Mouse (Mus musculus): Measurements from ENCODE around the gene Rap2b. TPM values are rescaled to one million over a fixed set of nuclear protein-coding genes. Genes with fewer than 3 reads are reported as not detected.

The Rap2b gene
- 8.0 and 8.4 TPM in 2 replicates for polyA plus RNA-seq (2014; fragmentation: Nextera tagmentation; extraction: Ambion mirVana)

- Histone ChIP-seq H3K9me3 (ENCODE audit: control insufficient read depth, low read length) (no peaks in the 10 kb centered on the region), H3K36me3 (ENCODE audit: control insufficient read depth, insufficient read depth, low read length) (no peaks in the 10 kb centered on the region), H3K4me3 (ENCODE audit: low read length) (no peak within 1 kb of the TSS), H3K27me3 (ENCODE audit: control insufficient read depth, insufficient read depth, low read length) (no peaks in the 10 kb centered on the region), H3K4me1 (ENCODE audit: control insufficient read depth, insufficient read depth, low read length) (peaks cover 5% of the 10 kb centered on the region; the same call in 1 of the 2 replicates), H3K4me2 (replicated peaks; ENCODE audit: low read depth, low read length) (no peak within 1 kb of the TSS; the same call in 1 of the 2 replicates), H3K27ac (ENCODE audit: low read depth, low read length) (no peak within 1 kb of the TSS), H3K9ac (ENCODE audit: low read depth, low read length) (no peak within 1 kb of the TSS)
- no peak for ATAC-seq (ENCODE audit: low FRiP score, low TSS enrichment)
- WGBS: 92% methylated on average over 1 of the region's 1 CpGs
These were observed at the start of gene Rap2b for GRCm38 (mm10) chr3:61361338-61361737. Gene Rap2b, plus strand, starts transcription at chr3:61361638.

- no peaks in the 10 kb centered on the region for H3K4me1 ChIP-seq (ENCODE audit: control insufficient read depth, insufficient read depth, low read length)
- no peak overlapping the region for H3K4me2 ChIP-seq (replicated peaks; ENCODE audit: low read depth, low read length)
- H3K27ac ChIP-seq (ENCODE audit: low read depth, low read length): no peak overlapping the region
- no peak for ATAC-seq (ENCODE audit: low FRiP score, low TSS enrichment)
- no peaks in the 10 kb centered on the region for H3K27me3 ChIP-seq (ENCODE audit: control insufficient read depth, insufficient read depth, low read length)
- no peaks in the 10 kb centered on the region for H3K9me3 ChIP-seq (ENCODE audit: control insufficient read depth, low read length)
- H3K4me3 ChIP-seq (ENCODE audit: low read length): no peak overlapping the region
- WGBS: 77% methylated on average over 2 of the region's 2 CpGs
- H3K36me3 ChIP-seq (ENCODE audit: control insufficient read depth, insufficient read depth, low read length): no peaks in the 10 kb centered on the region
- no peak overlapping the region for H3K9ac ChIP-seq (ENCODE audit: low read depth, low read length)
These were observed 46.4 kb upstream of the Rap2b start for GRCm38 (mm10) chr3:61315002-61315401.

GRCm38 (mm10) chr3:61320031-61320430 lies 41.4 kb upstream of the Rap2b start:
- 86% methylated on average over 2 of the region's 2 CpGs for WGBS
- H3K9me3 ChIP-seq (ENCODE audit: control insufficient read depth, low read length): no peaks in the 10 kb centered on the region
- H3K4me1 ChIP-seq (ENCODE audit: control insufficient read depth, insufficient read depth, low read length): no peaks in the 10 kb centered on the region
- no peak overlapping the region for H3K4me2 ChIP-seq (replicated peaks; ENCODE audit: low read depth, low read length)
- no peak for ATAC-seq (ENCODE audit: low FRiP score, low TSS enrichment)
- no peak overlapping the region for H3K4me3 ChIP-seq (ENCODE audit: low read length)
- H3K27ac ChIP-seq (ENCODE audit: low read depth, low read length): no peak overlapping the region
- H3K27me3 ChIP-seq (ENCODE audit: control insufficient read depth, insufficient read depth, low read length): no peaks in the 10 kb centered on the region
- H3K9ac ChIP-seq (ENCODE audit: low read depth, low read length): no peak overlapping the region
- H3K36me3 ChIP-seq (ENCODE audit: control insufficient read depth, insufficient read depth, low read length): no peaks in the 10 kb centered on the region

GRCm38 (mm10) chr3:61321632-61322031 lies 39.8 kb upstream of the Rap2b start:
- no peak overlapping the region for H3K4me2 ChIP-seq (replicated peaks; ENCODE audit: low read depth, low read length)
- 85% methylated on average over 6 of the region's 6 CpGs for WGBS

GRCm38 (mm10) chr3:61336205-61336604 lies 25.2 kb upstream of the Rap2b start:
- WGBS: 65% methylated on average over 2 of the region's 2 CpGs
- H3K9me3 ChIP-seq (ENCODE audit: control insufficient read depth, low read length): no peaks in the 10 kb centered on the region
- H3K27me3 ChIP-seq (ENCODE audit: control insufficient read depth, insufficient read depth, low read length): no peaks in the 10 kb centered on the region
- H3K4me2 ChIP-seq (replicated peaks; ENCODE audit: low read depth, low read length): no peak overlapping the region
- no peaks in the 10 kb centered on the region for H3K4me1 ChIP-seq (ENCODE audit: control insufficient read depth, insufficient read depth, low read length)
- H3K36me3 ChIP-seq (ENCODE audit: control insufficient read depth, insufficient read depth, low read length): no peaks in the 10 kb centered on the region
- no peak overlapping the region for H3K4me3 ChIP-seq (ENCODE audit: low read length)
- H3K9ac ChIP-seq (ENCODE audit: low read depth, low read length): no peak overlapping the region
- no peak for ATAC-seq (ENCODE audit: low FRiP score, low TSS enrichment)
- no peak overlapping the region for H3K27ac ChIP-seq (ENCODE audit: low read depth, low read length)

More at GRCm38 (mm10) chr3:61321632-61322031, 39.8 kb upstream of the Rap2b start:
- no peaks in the 10 kb centered on the region for H3K9me3 ChIP-seq (ENCODE audit: control insufficient read depth, low read length)
- H3K9ac ChIP-seq (ENCODE audit: low read depth, low read length): no peak overlapping the region
- no peak for ATAC-seq (ENCODE audit: low FRiP score, low TSS enrichment)
- H3K4me3 ChIP-seq (ENCODE audit: low read length): no peak overlapping the region
- H3K4me1 ChIP-seq (ENCODE audit: control insufficient read depth, insufficient read depth, low read length): no peaks in the 10 kb centered on the region
- H3K27ac ChIP-seq (ENCODE audit: low read depth, low read length): no peak overlapping the region
- H3K27me3 ChIP-seq (ENCODE audit: control insufficient read depth, insufficient read depth, low read length): no peaks in the 10 kb centered on the region
- no peaks in the 10 kb centered on the region for H3K36me3 ChIP-seq (ENCODE audit: control insufficient read depth, insufficient read depth, low read length)

GRCm38 (mm10) chr3:61337230-61337629 lies 24.2 kb upstream of the Rap2b start:
- no peaks in the 10 kb centered on the region for H3K4me1 ChIP-seq (ENCODE audit: control insufficient read depth, insufficient read depth, low read length)
- no peak for ATAC-seq (ENCODE audit: low FRiP score, low TSS enrichment)
- no peaks in the 10 kb centered on the region for H3K9me3 ChIP-seq (ENCODE audit: control insufficient read depth, low read length)
- H3K4me3 ChIP-seq (ENCODE audit: low read length): no peak overlapping the region
- H3K9ac ChIP-seq (ENCODE audit: low read depth, low read length): no peak overlapping the region
- no peak overlapping the region for H3K27ac ChIP-seq (ENCODE audit: low read depth, low read length)
- H3K4me2 ChIP-seq (replicated peaks; ENCODE audit: low read depth, low read length): no peak overlapping the region
- H3K36me3 ChIP-seq (ENCODE audit: control insufficient read depth, insufficient read depth, low read length): no peaks in the 10 kb centered on the region
- 83% methylated on average over 3 of the region's 3 CpGs for WGBS
- no peaks in the 10 kb centered on the region for H3K27me3 ChIP-seq (ENCODE audit: control insufficient read depth, insufficient read depth, low read length)

- ATAC-seq (ENCODE audit: low FRiP score, low TSS enrichment): no peak
- no peaks in the 10 kb centered on the region for H3K4me1 ChIP-seq (ENCODE audit: control insufficient read depth, insufficient read depth, low read length)
- H3K4me3 ChIP-seq (ENCODE audit: low read length): no peak overlapping the region
- WGBS: 81% methylated on average over 5 of the region's 5 CpGs
- H3K4me2 ChIP-seq (replicated peaks; ENCODE audit: low read depth, low read length): no peak overlapping the region
- H3K36me3 ChIP-seq (ENCODE audit: control insufficient read depth, insufficient read depth, low read length): no peaks in the 10 kb centered on the region
- H3K9me3 ChIP-seq (ENCODE audit: control insufficient read depth, low read length): no peaks in the 10 kb centered on the region
- H3K27ac ChIP-seq (ENCODE audit: low read depth, low read length): no peak overlapping the region
- H3K27me3 ChIP-seq (ENCODE audit: control insufficient read depth, insufficient read depth, low read length): no peaks in the 10 kb centered on the region
- H3K9ac ChIP-seq (ENCODE audit: low read depth, low read length): no peak overlapping the region
These were observed 21.1 kb upstream of the Rap2b start for GRCm38 (mm10) chr3:61340321-61340720.

GRCm38 (mm10) chr3:61344031-61344430 lies 17.4 kb upstream of the Rap2b start:
- H3K4me1 ChIP-seq (ENCODE audit: control insufficient read depth, insufficient read depth, low read length): no peaks in the 10 kb centered on the region
- H3K9ac ChIP-seq (ENCODE audit: low read depth, low read length): no peak overlapping the region
- no peaks in the 10 kb centered on the region for H3K36me3 ChIP-seq (ENCODE audit: control insufficient read depth, insufficient read depth, low read length)
- no peak for ATAC-seq (ENCODE audit: low FRiP score, low TSS enrichment)
- H3K4me3 ChIP-seq (ENCODE audit: low read length): no peak overlapping the region
- no peak overlapping the region for H3K4me2 ChIP-seq (replicated peaks; ENCODE audit: low read depth, low read length)
- no peak overlapping the region for H3K27ac ChIP-seq (ENCODE audit: low read depth, low read length)
- 70% methylated on average over 7 of the region's 7 CpGs for WGBS
- no peaks in the 10 kb centered on the region for H3K9me3 ChIP-seq (ENCODE audit: control insufficient read depth, low read length)
- H3K27me3 ChIP-seq (ENCODE audit: control insufficient read depth, insufficient read depth, low read length): no peaks in the 10 kb centered on the region

GRCm38 (mm10) chr3:61345636-61346035 lies 15.8 kb upstream of the Rap2b start:
- WGBS: 25% methylated on average over 1 of the region's 1 CpGs
- no peak overlapping the region for H3K27ac ChIP-seq (ENCODE audit: low read depth, low read length)
- H3K36me3 ChIP-seq (ENCODE audit: control insufficient read depth, insufficient read depth, low read length): no peaks in the 10 kb centered on the region
- no peak for ATAC-seq (ENCODE audit: low FRiP score, low TSS enrichment)
- H3K4me1 ChIP-seq (ENCODE audit: control insufficient read depth, insufficient read depth, low read length): no peaks in the 10 kb centered on the region
- H3K4me2 ChIP-seq (replicated peaks; ENCODE audit: low read depth, low read length): no peak overlapping the region
- H3K27me3 ChIP-seq (ENCODE audit: control insufficient read depth, insufficient read depth, low read length): no peaks in the 10 kb centered on the region
- H3K9ac ChIP-seq (ENCODE audit: low read depth, low read length): no peak overlapping the region
- H3K9me3 ChIP-seq (ENCODE audit: control insufficient read depth, low read length): no peaks in the 10 kb centered on the region
- H3K4me3 ChIP-seq (ENCODE audit: low read length): no peak overlapping the region
